Mouse (Mus musculus) skeletal muscle tissue, postnatal 0 days (tissue): ENCODE data around the gene Dync1i2. TPM values are rescaled to one million over a fixed set of nuclear protein-coding genes. Genes with fewer than 3 reads are reported as not detected.

Experiments used
- polyA plus RNA-seq: library from polyadenylated mRNA; unstranded; fragments of >200 nt; fragmentation: Nextera tagmentation; extraction: Ambion mirVana; gene quantifications from 2 replicates; pipeline ENCODE4 v1.2.1, GENCODE M21; 2015

Dync1i2 gene
- 40.6 and 46.9 TPM in 2 replicates for polyA plus RNA-seq

DNA sequence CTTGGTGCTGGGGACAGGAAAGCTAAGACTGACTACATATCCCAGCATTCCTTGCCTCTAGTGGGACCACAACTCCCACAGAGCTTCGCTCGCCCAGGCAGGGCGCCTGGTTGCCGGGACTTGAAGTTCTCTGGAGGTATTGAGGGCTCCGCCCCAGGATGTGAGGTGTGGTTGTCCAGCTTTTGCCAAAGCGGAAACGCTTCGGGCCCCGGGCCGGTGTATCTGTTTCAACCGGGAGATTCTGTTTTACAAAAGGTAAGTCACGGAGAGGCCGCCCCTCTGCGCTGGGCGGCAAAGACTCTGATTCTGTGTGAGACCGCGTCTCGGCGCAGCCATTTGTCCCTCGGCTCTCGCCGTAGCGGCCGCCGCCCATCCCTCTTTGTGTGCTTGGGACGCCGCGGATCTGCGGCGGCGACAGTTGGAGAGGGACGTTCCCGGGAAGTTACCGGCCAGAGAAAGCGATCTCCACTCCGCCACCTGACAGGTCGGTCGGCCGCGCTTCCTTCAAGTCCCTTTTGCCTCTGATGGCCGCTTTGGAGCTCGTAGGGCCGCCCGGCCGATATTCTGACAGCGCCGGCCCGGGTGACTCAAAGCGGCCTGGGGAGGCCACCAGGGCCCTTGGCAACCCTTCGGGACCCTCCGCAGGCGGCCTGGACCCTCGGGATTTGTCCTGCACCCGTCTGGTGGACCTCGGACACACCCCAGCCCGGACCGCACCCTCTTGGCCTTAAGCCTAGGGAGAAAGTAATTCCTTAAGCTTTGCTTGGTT is at the start of gene Dync1i2:
TSS of gene Dync1i2 (plus strand) at position 116 of the 769 bp plus-strand sequence.

Other genes starting within 250 kb of the Dync1i2 start
- 9.6 and 10.1 TPM in 2 replicates for gene Dcaf17, start 156.4 kb upstream of the Dync1i2 start, polyA plus RNA-seq
- 7.1 and 7.3 TPM in 2 replicates for gene Mettl8, start 156.1 kb upstream of the Dync1i2 start, polyA plus RNA-seq
- 0.94 and 1.2 TPM in 2 replicates for gene Cybrd1, start 93.8 kb upstream of the Dync1i2 start, polyA plus RNA-seq
- gene Slc25a12, start 156.0 kb downstream of the Dync1i2 start, polyA plus RNA-seq: 189 and 236 TPM in 2 replicates
- gene Hat1, start 177.3 kb downstream of the Dync1i2 start, polyA plus RNA-seq: 32.9 and 36.7 TPM in 2 replicates
- 23.8 and 28.4 TPM in 2 replicates for gene Metap1d, start 241.6 kb downstream of the Dync1i2 start, polyA plus RNA-seq